Mouse (Mus musculus): ENCODE results near the gene Itpr1.

GRCm38 (mm10) chr6:108468226-108468825, 255.4 kb downstream of the Itpr1 start:
- no peak for TF ChIP-seq GATA1 (IDR thresholded peaks at IDR 0.05; ENCODE audit: low read length)
- TF ChIP-seq TAL1 (IDR thresholded peaks at IDR 0.05; ENCODE audit: low read length), result no peak

Measured in erythroblast, embryonic 14.5 days (primary cell).